Mouse (Mus musculus): ENCODE measurements around the gene Plcl1.

Gene Plcl1

GRCm38 (mm10) chr1:55405272-55406022 lies at the start of gene Plcl1:
Gene Plcl1, plus strand, starts transcription at chr1:55405921.
- DNase-seq = peak; percentile 80

DNA sequence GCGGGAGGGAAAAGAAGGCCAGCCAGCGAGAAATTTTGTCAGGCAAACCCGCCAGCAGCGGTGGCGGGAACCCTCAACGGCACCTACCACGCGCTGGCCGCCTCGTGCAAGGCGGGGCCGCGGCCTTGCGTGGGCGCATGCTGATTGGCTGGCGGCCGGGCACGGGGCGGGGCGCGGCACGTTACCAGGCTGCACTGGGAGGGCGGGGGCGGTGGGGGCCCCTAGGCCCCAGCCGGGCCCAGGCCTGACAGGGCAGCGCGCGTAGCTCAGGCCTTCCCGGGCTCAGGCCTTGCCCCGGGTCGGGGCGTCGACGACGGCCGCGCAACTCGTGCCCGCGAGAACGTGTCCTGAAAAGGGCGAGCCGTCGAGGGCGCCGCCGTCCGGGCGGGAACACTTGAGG lies 43.1 kb upstream of the Plcl1 start:
- DNase-seq = peak in 1 of 2 experiments; percentile 2

DNA sequence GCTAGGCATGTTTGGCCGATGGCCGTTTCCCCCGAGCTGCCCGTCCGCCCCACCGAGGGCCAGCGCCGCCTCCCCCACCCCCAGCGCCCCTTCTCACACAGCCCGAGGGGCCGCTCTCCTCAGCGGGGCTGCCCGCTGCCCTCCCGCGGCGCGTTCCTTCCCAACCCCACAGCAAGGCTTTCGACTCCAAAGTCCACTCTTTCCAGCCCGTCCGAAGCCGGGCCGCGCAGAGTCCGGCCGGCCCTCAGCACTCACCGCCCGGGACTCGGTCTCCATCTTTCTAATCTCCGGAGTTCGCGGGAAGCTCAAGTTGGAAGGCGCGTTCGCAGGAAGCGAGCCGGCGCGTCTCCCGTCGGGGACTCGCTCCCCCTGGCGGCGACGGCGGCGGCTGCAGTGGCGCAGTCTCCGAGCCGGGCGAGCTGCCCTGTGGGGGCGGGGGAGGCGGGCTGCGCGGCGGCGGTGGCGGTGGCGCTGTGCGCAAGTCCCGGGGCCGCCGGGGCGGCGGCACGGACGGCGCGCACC lies 42.6 kb upstream of the Plcl1 start, which contains the start of gene Boll:
Gene Boll (minus strand): TSS at position 426 of the 522 bp plus-strand sequence.
- DNase-seq = peak; percentile 90 to 92

DNA sequence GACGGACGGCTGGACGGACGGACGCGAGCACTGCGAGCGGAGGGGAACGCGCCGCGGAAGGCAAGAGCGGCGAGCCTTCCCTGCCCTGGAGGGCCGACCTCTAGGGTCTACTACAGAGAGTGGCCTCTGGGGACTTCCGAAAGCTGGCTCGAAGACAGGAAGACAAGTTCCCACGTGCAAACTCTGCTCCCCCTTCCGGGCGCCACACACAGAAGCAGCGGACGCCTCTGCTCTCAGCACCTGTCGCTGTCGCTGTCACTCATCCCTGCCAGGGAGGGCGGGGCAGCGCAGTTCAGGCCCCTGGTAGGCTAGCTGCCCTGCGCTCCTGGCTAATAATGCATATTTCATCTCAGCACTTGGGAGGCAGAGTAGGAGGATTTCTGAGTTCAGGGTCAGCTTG lies 42.1 kb upstream of the Plcl1 start:
- peak; percentile 73 to 76 for DNase-seq

DNA sequence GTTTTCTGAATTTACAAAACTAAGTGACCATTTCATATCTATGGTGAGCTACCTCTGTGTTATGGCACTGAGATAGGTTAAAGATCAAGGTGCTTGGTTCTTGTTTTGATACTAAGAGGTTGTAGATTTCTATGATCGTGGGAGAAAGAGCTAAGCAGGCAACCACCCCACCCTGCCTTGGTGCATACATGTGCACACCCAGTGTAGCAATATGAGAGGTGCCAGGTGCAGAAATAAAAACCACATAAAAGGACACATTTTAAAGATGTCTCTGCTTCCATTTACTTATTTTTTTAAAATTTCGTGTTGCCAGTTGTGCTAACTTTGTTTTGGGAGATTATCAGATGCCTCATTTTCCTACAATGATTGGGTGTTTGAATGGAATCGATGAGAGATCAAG lies 33.1 kb upstream of the Plcl1 start:
- DNase-seq = no peak

DNA sequence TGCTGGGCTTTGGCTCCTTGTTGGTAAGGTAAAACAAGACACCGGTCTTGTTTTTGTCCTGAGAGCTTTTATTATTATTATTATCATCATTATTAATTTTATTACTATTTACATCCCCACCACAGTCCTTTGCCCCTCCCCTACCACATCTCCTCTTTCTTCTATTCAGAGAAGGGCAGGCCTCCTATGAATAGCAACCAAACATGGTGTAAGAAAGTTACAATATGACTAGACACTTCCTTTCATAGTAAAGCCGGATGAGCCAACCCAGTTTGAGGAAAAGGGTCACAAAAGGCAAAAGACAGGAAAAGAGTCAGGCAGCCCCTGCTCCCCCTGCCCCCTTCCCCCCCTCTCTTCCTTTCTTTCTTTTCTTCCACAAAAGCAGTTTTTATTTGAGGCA lies 25.2 kb upstream of the Plcl1 start:
- DNase-seq = no peak

GRCm38 (mm10) chr1:55383114-55383773 lies 22.5 kb upstream of the Plcl1 start:
- DNase-seq = peak; percentile 87 to 88

GRCm38 (mm10) chr1:55399891-55400290 lies 5.8 kb upstream of the Plcl1 start:
- no peak for DNase-seq

- peak; percentile 61 to 66 for DNase-seq
Measured at GRCm38 (mm10) chr1:55404439-55404838, 1.3 kb upstream of the Plcl1 start.

GRCm38 (mm10) chr1:55406023-55406413 lies 297 bp downstream of the Plcl1 start:
- DNase-seq = peak; percentile 35 to 45

DNA sequence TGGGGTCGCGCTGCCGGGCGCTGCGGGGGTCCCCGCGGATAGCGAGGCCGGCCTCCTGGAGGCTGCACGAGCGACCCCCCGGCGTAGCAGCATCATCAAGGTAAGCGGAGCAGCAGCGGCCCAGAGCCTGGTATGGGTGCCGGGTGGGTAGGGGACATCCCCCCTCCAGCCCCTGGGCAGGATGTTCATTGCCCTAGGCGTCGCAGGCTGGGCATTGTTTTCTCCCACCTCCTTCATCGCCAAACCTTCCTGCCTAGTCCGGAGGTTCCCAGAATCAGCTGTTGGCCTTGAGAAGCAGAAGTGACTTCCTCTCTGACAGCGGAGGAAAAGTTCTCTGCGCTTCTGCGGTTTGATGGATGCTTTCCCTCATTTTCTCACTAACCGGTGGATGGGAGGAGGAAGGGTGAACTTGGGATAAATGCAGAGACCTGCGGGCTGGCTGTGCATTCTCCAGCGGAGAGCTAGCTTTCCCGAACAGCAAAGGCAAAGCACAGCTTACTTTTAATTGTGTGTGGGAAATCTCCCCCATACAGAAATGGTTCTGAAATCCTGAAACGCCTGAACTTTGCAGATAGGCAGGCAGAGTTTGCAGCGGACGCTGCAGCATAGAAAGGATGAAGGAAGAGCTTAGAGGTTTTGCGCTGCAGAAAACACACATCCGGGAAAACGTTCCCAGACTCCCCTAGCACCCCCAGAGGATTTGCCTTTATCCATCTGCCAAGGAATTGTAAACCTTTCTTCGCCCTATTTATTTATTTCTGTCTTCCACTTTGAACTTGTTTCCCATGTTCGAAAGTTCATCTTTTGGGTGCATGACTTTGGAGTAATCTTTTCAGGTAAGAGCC lies 1.0 kb downstream of the Plcl1 start:
- peak; percentile 15 to 17 for DNase-seq

GRCm38 (mm10) chr1:55410670-55411069 lies 4.9 kb downstream of the Plcl1 start:
- DNase-seq = no peak

- no peak for DNase-seq
Measured at GRCm38 (mm10) chr1:55411079-55411478, 5.4 kb downstream of the Plcl1 start.

- no peak for DNase-seq
Measured at GRCm38 (mm10) chr1:55412569-55412968, 6.8 kb downstream of the Plcl1 start.

GRCm38 (mm10) chr1:55413534-55413933 lies 7.8 kb downstream of the Plcl1 start:
- DNase-seq = no peak

DNA sequence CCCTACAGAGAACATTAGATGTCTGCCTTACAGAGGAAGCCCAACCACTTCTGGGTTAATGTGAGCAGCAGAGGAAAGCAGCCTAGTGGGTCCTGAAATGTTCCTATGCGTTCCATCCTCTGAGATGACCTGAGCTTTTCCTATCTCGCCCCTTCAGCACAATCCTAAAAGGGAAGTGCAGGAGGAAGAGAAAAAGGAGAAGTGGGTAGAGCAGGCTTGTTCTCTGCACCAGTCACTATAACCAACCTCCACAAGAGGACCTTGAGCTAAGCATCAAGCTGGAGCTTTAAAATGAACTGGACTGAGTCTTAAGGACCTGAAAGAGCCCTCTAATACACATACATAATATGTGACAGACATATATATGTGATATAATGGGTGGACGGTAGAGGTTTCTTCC lies 13.2 kb downstream of the Plcl1 start:
- no peak for DNase-seq

DNA sequence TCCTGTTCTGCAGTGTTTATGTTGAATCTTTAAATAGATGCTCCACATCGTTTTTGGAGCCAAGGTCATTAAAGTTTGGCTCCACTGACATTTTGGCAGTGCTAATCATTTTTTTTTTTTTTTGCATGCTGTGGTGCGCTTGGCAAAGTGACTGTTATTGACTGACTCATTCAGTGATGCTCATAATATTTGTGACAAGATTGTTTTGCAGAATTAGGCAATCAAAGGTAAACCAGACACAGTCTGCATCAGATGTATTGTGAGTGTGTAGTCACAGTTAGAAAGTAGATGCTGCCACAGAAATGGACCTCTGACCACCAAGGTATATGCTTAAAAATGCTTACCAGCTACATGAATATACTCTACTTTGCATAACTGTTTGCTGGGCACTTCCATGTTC lies 21.9 kb downstream of the Plcl1 start:
- DNase-seq = no peak

DNA sequence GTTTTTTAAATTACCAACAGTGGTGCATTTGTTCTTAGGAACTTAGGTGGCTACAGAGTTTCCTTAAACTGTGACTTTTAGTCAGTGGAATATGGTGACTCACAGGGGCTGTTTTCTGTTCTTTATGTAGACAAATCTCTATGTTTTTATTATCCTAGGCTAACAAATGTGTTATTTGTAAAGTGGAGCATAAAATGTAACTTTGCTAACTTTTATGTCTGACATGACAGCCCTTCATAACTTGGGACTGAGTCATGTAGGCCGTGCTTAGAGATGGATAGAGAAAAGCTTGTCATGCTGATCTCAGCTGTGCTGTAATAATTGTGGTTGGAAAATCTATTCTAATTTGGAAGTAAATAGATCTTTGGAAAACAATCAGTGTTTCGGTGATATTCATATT lies 23.3 kb downstream of the Plcl1 start:
- no peak for DNase-seq

DNA sequence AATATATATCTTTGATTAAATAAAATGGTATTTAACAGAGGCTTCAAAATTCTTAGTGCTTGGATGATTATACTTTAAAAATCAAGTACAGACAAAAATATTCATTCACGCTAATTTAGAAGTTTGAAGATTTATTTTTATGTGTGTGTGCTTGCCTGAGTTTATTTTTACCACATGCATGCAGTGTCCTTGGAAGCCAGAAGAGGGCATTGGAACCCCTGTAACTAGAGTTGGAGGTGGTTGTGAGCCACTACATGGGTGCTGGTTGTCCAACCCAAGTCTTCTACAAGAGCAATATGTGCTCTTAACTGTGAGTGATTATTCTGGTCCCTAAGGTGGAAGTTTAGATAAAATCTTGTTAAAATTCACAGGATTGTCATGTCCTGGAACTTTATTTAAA lies 24.0 kb downstream of the Plcl1 start:
- DNase-seq = no peak

GRCm38 (mm10) chr1:55430587-55430986 lies 24.9 kb downstream of the Plcl1 start:
- no peak for DNase-seq

- no peak for DNase-seq
Measured at GRCm38 (mm10) chr1:55436589-55436988, 30.9 kb downstream of the Plcl1 start.

DNA sequence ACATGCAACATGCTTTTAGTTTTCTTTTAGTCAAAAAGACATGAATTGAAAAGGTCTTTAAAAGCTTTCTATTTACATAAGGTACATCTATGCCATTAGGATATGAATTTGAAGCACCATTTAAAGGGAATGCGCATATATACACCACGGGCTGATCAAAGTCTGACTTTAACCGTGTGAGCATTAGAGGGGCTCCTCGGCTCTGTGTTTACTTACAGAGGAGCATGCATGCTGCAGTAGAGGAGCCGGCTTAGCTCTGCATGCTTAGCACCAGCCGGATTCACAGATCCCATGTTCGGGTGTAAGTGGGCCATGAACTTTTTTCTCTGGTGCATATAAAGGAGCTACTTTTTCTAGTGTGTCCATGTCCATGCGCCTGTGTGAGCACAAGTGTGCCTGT lies 31.4 kb downstream of the Plcl1 start:
- DNase-seq = no peak

- no peak for DNase-seq
Measured at GRCm38 (mm10) chr1:55438617-55439016, 32.9 kb downstream of the Plcl1 start.
